In genomic region chr12:79362219-79362618, GRCm38 (mm10) we compare ENCODE assay signal across 9 mouse cellular contexts.
DNase-seq lines count a peak whose midpoint lies in the region; ATAC-seq and TF ChIP-seq lines count a peak whose summit lies in the region.
"Had no signal": no experiment of that assay in that cellular context is flagged by ENCODE, and none has a peak within 500 bp of the region (broad histone marks: within the 10 kb centered on the region; RNA-seq: fewer than 3 reads in every experiment).

No protein-coding gene starts in this region.

- WGBS in midbrain, postnatal 0 days: 76% methylated on average over 1 of the region's 1 CpGs
- 68% methylated on average over 1 of the region's 1 CpGs for WGBS in midbrain, embryonic 13.5 days

- H3K9ac ChIP-seq in midbrain, postnatal 0 days (replicated peaks; ENCODE audit: low read length, poor library complexity, severe bottlenecking): no peak overlapping the region
- no peak overlapping the region for H3K9ac ChIP-seq in midbrain, embryonic 13.5 days (replicated peaks)
- H3K9ac ChIP-seq: stomach, embryonic 15.5 days had no signal

- peak; percentile 56 to 62 for DNase-seq in cerebellum, postnatal 10 days
- no peak for DNase-seq in cerebellum, adult 11 months
- no peak for DNase-seq in midbrain, postnatal 0 days (ENCODE audit: low spot score)
- DNase-seq in spleen, postnatal 10 days (ENCODE audit: low spot score in 2 of 2): peak; percentile 28 to 74
- no peak for DNase-seq in right cerebral cortex, adult 2 months (ENCODE audit: low spot score in 2 of 2)
- DNase-seq in left cerebral cortex, postnatal 25 days (ENCODE audit: low spot score in 2 of 2): no peak

- intact Hi-C loops in left cerebral cortex, postnatal 25 days (cut with DNase I): no loop called here

- H3K36me3 ChIP-seq in midbrain, postnatal 0 days (ENCODE audit: insufficient read depth, low read length): no peaks in the 10 kb centered on the region
- no peaks in the 10 kb centered on the region for H3K36me3 ChIP-seq in midbrain, embryonic 13.5 days
- H3K36me3 ChIP-seq: stomach, embryonic 15.5 days had no signal

- peak; percentile 61 for TF ChIP-seq CTCF in midbrain, postnatal 0 days (IDR thresholded peaks at IDR 0.05)

- no peaks in the 10 kb centered on the region for H3K4me1 ChIP-seq in midbrain, postnatal 0 days (ENCODE audit: insufficient read depth, low read length)
- no peaks in the 10 kb centered on the region for H3K4me1 ChIP-seq in midbrain, embryonic 13.5 days (replicated peaks)
- H3K4me1 ChIP-seq: stomach, embryonic 15.5 days had no signal

- no peak for ATAC-seq in midbrain, postnatal 0 days (ENCODE audit: low FRiP score)
- no peak for ATAC-seq in midbrain, embryonic 13.5 days
- peak; percentile 68; the same call in 1 of the 2 replicates for ATAC-seq in erythroid progenitor cell, adult 5-6 weeks (replicated peaks; ENCODE audit: low FRiP score, poor library complexity, severe bottlenecking)

- H3K4me3 ChIP-seq in midbrain, postnatal 0 days (ENCODE audit: low read depth, low read length): no peak overlapping the region
- no peak overlapping the region for H3K4me3 ChIP-seq in midbrain, embryonic 13.5 days (replicated peaks)
- H3K4me3 ChIP-seq: stomach, embryonic 15.5 days had no signal

- no peak overlapping the region for H3K4me2 ChIP-seq in midbrain, postnatal 0 days (ENCODE audit: low read depth, low read length, poor library complexity, severe bottlenecking)
- no peak overlapping the region for H3K4me2 ChIP-seq in midbrain, embryonic 13.5 days (replicated peaks)
- H3K4me2 ChIP-seq: stomach, embryonic 15.5 days had no signal

- no peaks in the 10 kb centered on the region for H3K27me3 ChIP-seq in midbrain, postnatal 0 days (ENCODE audit: insufficient read depth, low read length)
- H3K27me3 ChIP-seq in midbrain, embryonic 13.5 days: no peaks in the 10 kb centered on the region
- H3K27me3 ChIP-seq: stomach, embryonic 15.5 days had no signal

- no peak overlapping the region for H3K27ac ChIP-seq in midbrain, postnatal 0 days (ENCODE audit: low read depth, low read length)
- no peak overlapping the region for H3K27ac ChIP-seq in midbrain, embryonic 13.5 days
- H3K27ac ChIP-seq: stomach, embryonic 15.5 days had no signal

- no peaks in the 10 kb centered on the region for H3K9me3 ChIP-seq in midbrain, postnatal 0 days (ENCODE audit: low read length)
- H3K9me3 ChIP-seq in midbrain, embryonic 13.5 days: no peaks in the 10 kb centered on the region
- H3K9me3 ChIP-seq: stomach, embryonic 15.5 days had no signal

Comparison
In these comparisons a context has a peak if more than half of its experiments do, and no peak if none do; other contexts are left out.
1. DNase-seq: peak in cerebellum, postnatal 10 days (2 of 2) and spleen, postnatal 10 days (2 of 2); none in cerebellum, adult 11 months (single experiment), midbrain, postnatal 0 days (single experiment), right cerebral cortex, adult 2 months (0 of 2) and left cerebral cortex, postnatal 25 days (0 of 2).